Mouse (Mus musculus): ENCODE measurements at regions not wholly inside any gene's neighbourhood (a gene's known extent, or its start where the extent isn't known, plus 50 kb on each side); places are given as distances from the start of the nearest gene placed in this dataset.

GRCm38 (mm10) chr4:73111311-73111710 lies 258.9 kb upstream of the Aldoart1 start:
- peak; percentile 4 for DNase-seq

All from kidney, adult 9 months (tissue).